Mouse (Mus musculus) heart, postnatal 0 days (tissue): Measurements from ENCODE around the gene Msrb1.

Experiments used
- CTCF ChIP-seq: IDR thresholded peaks from 2 replicates; pipeline ENCODE4 v1.5.1; 2016; ENCODE audit warnings: antibody characterized with exemption, control low read depth, low read depth
- EP300 ChIP-seq: IDR thresholded peaks from 2 replicates; pipeline ENCODE4 v1.6.1; 2016; ENCODE audit warnings: antibody characterized with exemption, low read depth

DNA sequence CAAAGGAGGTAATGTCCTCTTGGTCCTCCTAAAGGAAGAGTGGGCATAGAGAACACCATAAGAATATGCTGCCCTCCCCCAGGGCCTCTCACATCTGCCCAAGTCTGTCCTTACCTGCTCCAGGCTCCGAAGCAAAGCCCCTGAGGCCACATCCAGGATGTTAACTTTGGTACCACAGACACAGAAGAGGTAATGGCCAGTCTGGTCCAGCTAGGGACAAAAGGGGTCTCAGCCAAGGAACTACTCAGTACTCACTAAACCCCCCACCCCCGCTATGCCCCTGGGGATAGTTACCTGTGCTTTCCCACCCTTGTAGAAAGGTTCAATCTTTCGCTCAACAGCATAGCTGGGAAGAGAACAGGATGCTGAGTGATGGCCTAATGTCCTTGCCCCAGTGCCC, 30.6 kb upstream of the Msrb1 start:
- TF ChIP-seq CTCF (no peak), EP300 (no peak)
